Mouse (Mus musculus) lung, postnatal 0 days (tissue): Measurements from ENCODE around the gene Folr2. TPM values are rescaled to one million over a fixed set of nuclear protein-coding genes. Genes with fewer than 3 reads are reported as not detected.

Source experiments
- ATAC-seq: fragments of 200-750 bp; cut with Nextera tagmentation; 2 replicates; pipeline ENCODE4 v1.8.0; 2017; ENCODE audit warnings: moderate library complexity
- DNase-seq: peaks from one replicate; pipeline ENCODE4 v3.0.0-alpha.2; 2016; ENCODE audit warnings: low spot score
- H3K27ac ChIP-seq: fragments of 300-500 bp; sonication (generic); 2 replicates; pipeline ENCODE4 v1.5.1; 2014; ENCODE audit warnings: antibody characterized with exemption, mild to moderate bottlenecking, low read length, mixed read lengths
- H3K27me3 ChIP-seq: fragments of 300-500 bp; sonication (generic); replicated peaks from 2 replicates; pipeline ENCODE4 v1.6.1; 2014; ENCODE audit warnings: low read length, mixed read lengths; ENCODE audit not compliant: insufficient read depth
- H3K36me3 ChIP-seq: fragments of 300-500 bp; sonication (generic); 2 replicates; pipeline ENCODE4 v1.6.1; 2014; ENCODE audit warnings: low read length, mixed read lengths; ENCODE audit not compliant: insufficient read depth
- H3K4me1 ChIP-seq: fragments of 300-500 bp; sonication (generic); 2 replicates; pipeline ENCODE4 v1.6.1; 2014; ENCODE audit warnings: antibody characterized with exemption, low read depth, low read length, mixed read lengths; ENCODE audit not compliant: insufficient read depth
- H3K4me2 ChIP-seq: fragments of 300-500 bp; sonication (generic); replicated peaks from 2 replicates; pipeline ENCODE4 v1.6.1; 2014; ENCODE audit warnings: low read depth, mild to moderate bottlenecking, low read length, moderate library complexity, mixed read lengths
- H3K4me3 ChIP-seq: fragments of 300-500 bp; sonication (generic); 2 replicates; pipeline ENCODE4 v1.5.1; 2014; ENCODE audit warnings: low read depth, low read length
- H3K9ac ChIP-seq: fragments of 300-500 bp; sonication (generic); replicated peaks from 2 replicates; pipeline ENCODE4 v1.6.1; 2014; ENCODE audit warnings: low read depth, mild to moderate bottlenecking
- H3K9me3 ChIP-seq: fragments of 300-500 bp; sonication (generic); 2 replicates; pipeline ENCODE4 v1.6.1; 2016; ENCODE audit warnings: low read length, mixed read lengths
- CTCF ChIP-seq: IDR thresholded peaks from 2 replicates; pipeline ENCODE4 v1.5.1; 2016; ENCODE audit warnings: antibody characterized with exemption, mild to moderate bottlenecking
- EP300 ChIP-seq: IDR thresholded peaks from 2 replicates; pipeline ENCODE4 v1.6.1; 2016; ENCODE audit warnings: antibody characterized with exemption, mild to moderate bottlenecking, control low read depth
- whole genome bisulfite sequencing: fragments of 180-500 bp; shearing (Covaris S2); extraction: QIAGEN DNeasy Blood & Tissue Kit; methylation state at CpG from one replicate; pipeline ENCODE4 v1.1.7; 2014; 5-methylcytosine and 5-hydroxymethylcytosine counted together
- microRNA-seq: library from miRNA; unstranded; fragments of <30 nt; microRNA quantifications from one replicate; pipeline ENCODE4, GENCODE M21; 2016
- polyA plus RNA-seq: library from polyadenylated mRNA; unstranded; fragments of >200 nt; fragmentation: Nextera tagmentation; extraction: Ambion mirVana; gene quantifications from 2 replicates; pipeline ENCODE4 v1.2.1, GENCODE M21; 2015

The Folr2 gene
- polyA plus RNA-seq, 1 experiment from 2014 or later, result 0.73 TPM

- Histone ChIP-seq H3K9me3 (no peaks in the 10 kb centered on the region), H3K27me3 (peaks cover 34% of the 10 kb centered on the region), H3K9ac (no peak overlapping the region), H3K36me3 (peaks cover 28% of the 10 kb centered on the region), H3K4me2 (no peak overlapping the region), H3K27ac (no peak overlapping the region), H3K4me3 (no peak overlapping the region), H3K4me1 (peaks cover 12% of the 10 kb centered on the region)
- DNase-seq (peak; percentile 63), ATAC-seq (peak; percentile 29)
- TF ChIP-seq EP300 (no peak), CTCF (peak; percentile 65)
- WGBS, result 48% methylated on average over 27 of the region's 32 CpGs
Observed at GRCm38 (mm10) chr7:101822836-101823757, 33.9 kb downstream of the Folr2 start.

- no peak for TF ChIP-seq CTCF
- TF ChIP-seq EP300, result no peak
- Histone ChIP-seq H3K27me3 (peaks cover 41% of the 10 kb centered on the region), H3K4me1 (peaks cover 12% of the 10 kb centered on the region), H3K36me3 (peaks cover 16% of the 10 kb centered on the region), H3K9ac (no peak overlapping the region; the same call in 1 of the 2 replicates), H3K9me3 (no peaks in the 10 kb centered on the region), H3K4me2 (peak overlapping the region; percentile 83), H3K4me3 (peak overlapping the region; percentile 40), H3K27ac (peak overlapping the region; percentile 64)
- peak; percentile 80 for DNase-seq
- peak; percentile 77 for ATAC-seq
- WGBS, result under 1% methylated on average over 62 of the region's 71 CpGs
Observed at GRCm38 (mm10) chr7:101821571-101822501, 35.2 kb downstream of the Folr2 start.

- Histone ChIP-seq H3K27me3 (peaks cover 41% of the 10 kb centered on the region), H3K36me3 (peaks cover 6% of the 10 kb centered on the region), H3K4me1 (peaks cover 12% of the 10 kb centered on the region), H3K4me3 (peak overlapping the region; percentile 40; the same call in 1 of the 2 replicates), H3K4me2 (peak overlapping the region; percentile 37), H3K9me3 (no peaks in the 10 kb centered on the region), H3K9ac (no peak overlapping the region), H3K27ac (no peak overlapping the region)
- DNase-seq, result no peak
- no peak for ATAC-seq
- WGBS, result 4% methylated on average over 34 of the region's 35 CpGs
- TF ChIP-seq EP300 (no peak), CTCF (no peak)
Observed at GRCm38 (mm10) chr7:101820295-101821030, 36.5 kb downstream of the Folr2 start.

- Histone ChIP-seq H3K27me3 (peaks cover 41% of the 10 kb centered on the region), H3K9me3 (no peaks in the 10 kb centered on the region), H3K4me3 (peak within 1 kb of the TSS; percentile 19), H3K4me2 (peak within 1 kb of the TSS; percentile 38), H3K36me3 (no peaks in the 10 kb centered on the region), H3K9ac (no peak within 1 kb of the TSS), H3K4me1 (peaks cover 12% of the 10 kb centered on the region), H3K27ac (no peak within 1 kb of the TSS)
- WGBS, result 2% methylated on average over 28 of the region's 45 CpGs
- ATAC-seq, result no peak
- no peak for DNase-seq
- TF ChIP-seq CTCF (no peak), EP300 (no peak)
Observed at GRCm38 (mm10) chr7:101817861-101818401, 39.1 kb downstream of the Folr2 start, which contains the start of gene Phox2a. Gene Phox2a, plus strand, starts transcription at chr7:101818313.

Small RNAs within 50 kb of the gene (microRNA-seq; reads per million reads assigned to microRNA genes)
- gene Gm22655, result not detected

Other genes with a start within 250 kb of the Folr2 start
- 21.1 and 23.4 TPM in 2 replicates for gene Clpb, start 193.6 kb downstream of the Folr2 start, polyA plus RNA-seq
- gene Phox2a, start 38.9 kb downstream of the Folr2 start, polyA plus RNA-seq, result not detected in 2 replicates
- 24.2 and 33.8 TPM in 2 replicates for gene Inppl1, start 19.0 kb downstream of the Folr2 start, polyA plus RNA-seq
- 26.0 and 28.8 TPM in 2 replicates for gene Anapc15, start 6.5 kb upstream of the Folr2 start, polyA plus RNA-seq
- 0.95 and 2.4 TPM in 2 replicates for gene Folr1, start 13.6 kb upstream of the Folr2 start, polyA plus RNA-seq
- gene Lamtor1, start 48.7 kb upstream of the Folr2 start, polyA plus RNA-seq, result 131 and 153 TPM in 2 replicates
- gene Tomt, start 49.2 kb upstream of the Folr2 start, polyA plus RNA-seq, result 0.05 and 0.17 TPM in 2 replicates
- 41.5 and 46.1 TPM in 2 replicates for gene Lrrc51, start 76.7 kb upstream of the Folr2 start, polyA plus RNA-seq
- 31.6 and 38.0 TPM in 2 replicates for gene Numa1, start 76.9 kb upstream of the Folr2 start, polyA plus RNA-seq
- gene Il18bp, start 161.5 kb upstream of the Folr2 start, polyA plus RNA-seq, result 2.2 and 2.5 TPM in 2 replicates
- gene Rnf121, start 208.3 kb upstream of the Folr2 start, polyA plus RNA-seq, result 16.2 and 18.2 TPM in 2 replicates
- 6.2 and 7.8 TPM in 2 replicates for gene Xndc1, start 208.3 kb upstream of the Folr2 start, polyA plus RNA-seq
- 0.29 and 0.30 TPM in 2 replicates for gene Xntrpc, start 208.5 kb upstream of the Folr2 start, polyA plus RNA-seq
- gene Trpc2, start 225.9 kb upstream of the Folr2 start, polyA plus RNA-seq, result not detected in 2 replicates
- 0.14 and 0.23 TPM in 2 replicates for gene Art1, start 244.5 kb upstream of the Folr2 start, polyA plus RNA-seq